Mouse (Mus musculus) liver, postnatal 0 days (tissue): ENCODE data around the gene Gid8. TPM values are rescaled to one million over a fixed set of nuclear protein-coding genes. Genes with fewer than 3 reads are reported as not detected.
"Not testable (repeated sequence)": the region's sequence is repeated elsewhere in the genome, so short reads cannot be mapped to it uniquely, and the experiment has no call there.

ENCODE experiments used
- ATAC-seq: fragments of 200-750 bp; cut with Nextera tagmentation; 2 replicates; pipeline ENCODE4 v1.8.0; 2017; ENCODE audit warnings: mild to moderate bottlenecking, moderate library complexity
- DNase-seq: peaks from one replicate; pipeline ENCODE4 v3.0.0-alpha.2; 2016
- H3K27ac ChIP-seq: fragments of 300-500 bp; sonication (generic); 2 replicates; pipeline ENCODE4 v1.5.1; 2014; ENCODE audit warnings: antibody characterized with exemption, moderate library complexity, mild to moderate bottlenecking, low read depth
- H3K27me3 ChIP-seq: fragments of 300-500 bp; sonication (generic); 2 replicates; pipeline ENCODE4 v1.6.1; 2014; ENCODE audit warnings: low read length, control low read depth, mixed read lengths; ENCODE audit not compliant: insufficient read depth
- H3K36me3 ChIP-seq: fragments of 300-500 bp; sonication (generic); replicated peaks from 2 replicates; pipeline ENCODE4 v1.6.1; 2014; ENCODE audit warnings: mild to moderate bottlenecking, control low read depth, low read length, moderate library complexity, mixed read lengths; ENCODE audit not compliant: insufficient read depth
- H3K4me1 ChIP-seq: fragments of 300-500 bp; sonication (generic); 2 replicates; pipeline ENCODE4 v1.6.1; 2014; ENCODE audit warnings: antibody characterized with exemption, mild to moderate bottlenecking, control low read depth; ENCODE audit not compliant: insufficient read depth
- H3K4me2 ChIP-seq: fragments of 300-500 bp; sonication (generic); 2 replicates; pipeline ENCODE4 v1.6.1; 2014; ENCODE audit warnings: low read depth, mild to moderate bottlenecking, low read length, moderate library complexity, mixed read lengths
- H3K4me3 ChIP-seq: fragments of 300-500 bp; sonication (generic); 2 replicates; pipeline ENCODE4 v1.5.1; 2014; ENCODE audit warnings: low read depth, low read length
- H3K9ac ChIP-seq: fragments of 300-500 bp; sonication (generic); replicated peaks from 2 replicates; pipeline ENCODE4 v1.6.1; 2014; ENCODE audit warnings: mild to moderate bottlenecking, moderate library complexity
- H3K9me3 ChIP-seq: fragments of 300-500 bp; sonication (generic); 2 replicates; pipeline ENCODE4 v1.6.1; 2016; ENCODE audit warnings: mild to moderate bottlenecking, control low read depth, low read length, mixed read lengths
- CTCF ChIP-seq: sonication (generic); IDR thresholded peaks from 2 replicates; pipeline ENCODE4 v1.5.1; 2016; ENCODE audit warnings: antibody characterized with exemption, low read depth
- EP300 ChIP-seq: IDR thresholded peaks from 2 replicates; pipeline ENCODE4 v1.6.1; 2016; ENCODE audit warnings: antibody characterized with exemption, low read depth, mild to moderate bottlenecking
- WGBS: fragments of 180-500 bp; shearing (Covaris S2); extraction: QIAGEN DNeasy Blood & Tissue Kit; methylation state at CpG from one replicate; pipeline ENCODE4 v1.1.7; 2014; ENCODE audit not compliant: insufficient replicate concordance; 5-methylcytosine and 5-hydroxymethylcytosine counted together
- polyA plus RNA-seq: library from polyadenylated mRNA; unstranded; fragments of >200 nt; fragmentation: Nextera tagmentation; extraction: Ambion mirVana; gene quantifications from 2 replicates; pipeline ENCODE4 v1.2.1, GENCODE M21; 2015

The Gid8 gene
- polyA plus RNA-seq, 1 experiment from 2014 or later = 71.3 TPM

- peaks cover 28% of the 10 kb centered on the region for H3K36me3 ChIP-seq
- peak overlapping the region; percentile 100 for H3K27ac ChIP-seq
- H3K9ac ChIP-seq = peak overlapping the region; percentile 100
- TF ChIP-seq EP300 (no peak), CTCF (no peak)
- peak overlapping the region; percentile 100 for H3K4me3 ChIP-seq
- no peak for ATAC-seq
- no peaks in the 10 kb centered on the region for H3K27me3 ChIP-seq
- no peaks in the 10 kb centered on the region for H3K9me3 ChIP-seq
- H3K4me1 ChIP-seq = peaks cover 32% of the 10 kb centered on the region
- peak overlapping the region; percentile 80 for H3K4me2 ChIP-seq
- DNase-seq = peak; percentile 11
- 59% methylated on average over 4 of the region's 4 CpGs for WGBS
Observed at GRCm38 (mm10) chr2:180711527-180711926, 1.6 kb downstream of the Gid8 start.

DNA sequence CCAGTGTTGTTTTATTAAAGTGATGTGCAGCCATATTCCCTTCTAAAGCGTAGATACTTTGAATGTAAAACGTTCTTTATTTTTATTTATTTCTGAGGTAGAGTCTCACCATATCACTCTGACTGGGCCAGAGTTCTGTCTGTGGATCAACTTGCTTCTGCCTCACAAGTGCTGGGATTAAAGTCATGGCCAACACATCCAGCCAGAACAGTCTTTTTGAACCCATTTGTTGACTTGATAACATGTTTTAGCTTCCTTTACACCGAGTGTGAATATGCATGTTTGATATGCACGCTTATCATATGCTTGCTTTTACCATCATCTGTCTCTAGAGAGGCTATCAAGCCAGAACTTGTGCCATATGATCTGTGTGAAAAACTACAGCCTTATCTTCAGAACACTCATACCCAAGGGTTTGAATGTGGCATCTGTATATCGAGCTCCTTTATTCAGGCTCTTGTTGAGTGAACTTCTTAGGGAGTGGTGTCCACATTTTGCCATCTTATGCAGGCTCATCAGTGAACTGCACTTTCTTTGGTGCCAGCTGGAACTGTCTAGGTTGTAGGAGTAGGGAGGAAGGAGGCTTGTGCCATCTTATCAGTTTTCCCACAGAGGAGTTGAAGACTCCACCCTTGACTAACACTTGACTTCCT lies 2.2 kb downstream of the Gid8 start:
- peak overlapping the region; percentile 80 for H3K4me2 ChIP-seq
- peak; percentile 99 for TF ChIP-seq EP300
- no peak for TF ChIP-seq CTCF
- H3K9me3 ChIP-seq = no peaks in the 10 kb centered on the region
- H3K4me1 ChIP-seq = peaks cover 29% of the 10 kb centered on the region
- ATAC-seq (peak; percentile 69), DNase-seq (peak; percentile 19)
- peak overlapping the region; percentile 100 for H3K9ac ChIP-seq
- WGBS = 56% methylated on average over 5 of the region's 5 CpGs
- H3K27me3 ChIP-seq = no peaks in the 10 kb centered on the region
- peak overlapping the region; percentile 100 for H3K4me3 ChIP-seq
- H3K27ac ChIP-seq = peak overlapping the region; percentile 100
- H3K36me3 ChIP-seq = peaks cover 29% of the 10 kb centered on the region

- WGBS = 66% methylated on average over 5 of the region's 5 CpGs
- not testable (repeated sequence) for ATAC-seq, H3K4me3 ChIP-seq, H3K27me3 ChIP-seq, DNase-seq, H3K9ac ChIP-seq, H3K27ac ChIP-seq, H3K9me3 ChIP-seq, H3K4me2 ChIP-seq
- Histone ChIP-seq H3K36me3 (peaks cover 57% of the 10 kb centered on the region), H3K4me1 (peaks cover 40% of the 10 kb centered on the region)
Observed at GRCm38 (mm10) chr2:180722748-180723147, 12.8 kb downstream of the Gid8 start.

DNA sequence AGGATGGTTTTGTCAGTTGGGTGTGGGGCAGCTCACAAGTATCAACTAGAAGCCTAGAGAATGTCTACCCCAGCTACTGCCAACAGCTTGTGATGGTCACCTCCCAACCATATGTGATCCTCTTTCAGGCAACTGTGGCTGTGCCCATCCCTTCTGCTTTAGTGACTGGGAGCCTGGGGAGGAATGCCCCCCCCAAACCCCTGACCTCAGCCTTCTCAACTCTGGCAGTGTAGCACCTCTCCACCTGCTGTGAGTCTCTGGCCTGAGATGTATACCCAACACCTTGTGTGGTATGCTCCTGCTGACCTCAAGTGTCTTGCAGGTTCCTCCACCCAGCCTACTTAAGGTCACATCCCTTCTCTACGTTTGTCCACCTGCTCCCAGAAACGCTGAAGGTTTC lies 13.9 kb downstream of the Gid8 start:
- H3K27me3 ChIP-seq = no peaks in the 10 kb centered on the region
- H3K9ac ChIP-seq = no peak overlapping the region
- no peaks in the 10 kb centered on the region for H3K9me3 ChIP-seq
- 0 out of 2 replicates have a peak overlapping the region, but pooled peaks have one; percentile 37 for H3K27ac ChIP-seq
- peaks cover 47% of the 10 kb centered on the region for H3K36me3 ChIP-seq
- peaks cover 51% of the 10 kb centered on the region for H3K4me1 ChIP-seq
- no peak overlapping the region for H3K4me3 ChIP-seq
- TF ChIP-seq EP300 = no peak
- TF ChIP-seq CTCF = no peak
- WGBS = 66% methylated on average over 2 of the region's 2 CpGs
- no peak for ATAC-seq
- H3K4me2 ChIP-seq = peak overlapping the region; percentile 83; the same call in 1 of the 2 replicates
- no peak for DNase-seq

DNA sequence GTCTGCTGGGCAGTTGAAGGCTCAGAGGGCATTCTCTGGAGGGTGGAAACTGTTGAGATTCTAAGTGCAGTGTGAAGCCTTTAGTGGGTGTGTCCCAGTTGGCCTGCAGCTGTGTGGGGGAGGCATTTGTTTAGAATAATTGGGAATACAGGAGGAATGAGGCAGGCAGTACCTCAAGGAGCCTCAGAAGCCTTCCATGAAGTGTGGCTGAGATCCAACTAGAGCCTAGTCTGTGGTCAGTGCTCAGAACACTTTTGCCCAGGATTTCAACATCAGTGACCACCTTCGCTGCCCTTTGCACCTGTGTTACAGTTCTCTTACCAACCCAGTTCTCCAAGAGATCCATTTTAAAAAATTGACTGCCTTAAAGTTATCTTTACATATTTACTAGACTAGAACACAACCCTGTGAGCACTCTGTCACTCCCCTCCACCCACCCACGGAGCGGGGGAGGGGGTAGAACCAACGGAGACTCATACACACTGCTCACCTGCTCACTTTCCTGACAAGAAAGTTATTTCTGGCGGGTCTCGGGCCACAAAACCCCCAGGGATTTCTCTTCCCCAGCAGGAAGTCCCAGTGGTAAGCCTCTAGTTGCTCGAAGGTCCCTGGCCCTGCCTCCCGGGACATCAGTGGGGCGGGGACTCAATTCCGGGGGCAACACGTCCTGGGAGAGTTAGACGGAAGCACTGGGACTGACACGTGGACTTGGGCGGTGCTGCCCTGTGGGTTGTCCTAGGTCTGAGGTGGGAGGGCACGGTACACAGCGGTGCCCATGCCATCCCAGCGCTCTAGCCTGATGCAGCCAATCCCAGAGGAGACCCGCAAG lies 14.9 kb downstream of the Gid8 start, which contains the start of gene Slc17a9:
Slc17a9 (plus strand) TSS at position 679 of the 829 bp plus-strand sequence.
- DNase-seq = peak; percentile 82
- H3K27ac ChIP-seq = peak within 1 kb of the TSS; percentile 92
- WGBS = 3% methylated on average over 18 of the region's 18 CpGs
- H3K9me3 ChIP-seq = no peaks in the 10 kb centered on the region
- peak within 1 kb of the TSS; percentile 66 for H3K9ac ChIP-seq
- peak within 1 kb of the TSS; percentile 83 for H3K4me2 ChIP-seq
- H3K27me3 ChIP-seq = no peaks in the 10 kb centered on the region
- no peak for TF ChIP-seq EP300
- TF ChIP-seq CTCF = no peak
- ATAC-seq = peak; percentile 91
- H3K36me3 ChIP-seq = peaks cover 39% of the 10 kb centered on the region
- peak within 1 kb of the TSS; percentile 50 for H3K4me3 ChIP-seq
- H3K4me1 ChIP-seq = peaks cover 54% of the 10 kb centered on the region

- ATAC-seq = peak; percentile 10
- no peaks in the 10 kb centered on the region for H3K9me3 ChIP-seq
- peak overlapping the region; percentile 83 for H3K4me2 ChIP-seq
- peak overlapping the region; percentile 66 for H3K9ac ChIP-seq
- H3K27ac ChIP-seq = peak overlapping the region; percentile 92
- 1% methylated on average over 6 of the region's 6 CpGs for WGBS
- H3K4me1 ChIP-seq = peaks cover 54% of the 10 kb centered on the region
- H3K27me3 ChIP-seq = no peaks in the 10 kb centered on the region
- DNase-seq = no peak
- H3K36me3 ChIP-seq = peaks cover 33% of the 10 kb centered on the region
- peak overlapping the region; percentile 50 for H3K4me3 ChIP-seq
- no peak for TF ChIP-seq EP300
Observed at GRCm38 (mm10) chr2:180725414-180725778, 15.5 kb downstream of the Gid8 start.
